Mouse (Mus musculus): ENCODE data around the gene Nfasc. TPM values are rescaled to one million over a fixed set of nuclear protein-coding genes. Genes with fewer than 3 reads are reported as not detected.

Nfasc gene
- polyA plus RNA-seq, 1 experiment from 2014 or later = 31.9 TPM

- H3K27ac ChIP-seq = no peak overlapping the region
- no peaks in the 10 kb centered on the region for H3K27me3 ChIP-seq
- H3K36me3 ChIP-seq (replicated peaks) = no peaks in the 10 kb centered on the region
- WGBS = 87% methylated on average over 4 of the region's 4 CpGs
- H3K4me3 ChIP-seq (replicated peaks) = no peak overlapping the region
- no peaks in the 10 kb centered on the region for H3K9me3 ChIP-seq
- H3K4me1 ChIP-seq = peaks cover 32% of the 10 kb centered on the region
- no peak for ATAC-seq (ENCODE audit: low FRiP score)
- no peak overlapping the region for H3K9ac ChIP-seq
- H3K4me2 ChIP-seq = no peak overlapping the region
Observed at GRCm38 (mm10) chr1:132722362-132722761, 19.2 kb downstream of the Nfasc start.

DNA sequence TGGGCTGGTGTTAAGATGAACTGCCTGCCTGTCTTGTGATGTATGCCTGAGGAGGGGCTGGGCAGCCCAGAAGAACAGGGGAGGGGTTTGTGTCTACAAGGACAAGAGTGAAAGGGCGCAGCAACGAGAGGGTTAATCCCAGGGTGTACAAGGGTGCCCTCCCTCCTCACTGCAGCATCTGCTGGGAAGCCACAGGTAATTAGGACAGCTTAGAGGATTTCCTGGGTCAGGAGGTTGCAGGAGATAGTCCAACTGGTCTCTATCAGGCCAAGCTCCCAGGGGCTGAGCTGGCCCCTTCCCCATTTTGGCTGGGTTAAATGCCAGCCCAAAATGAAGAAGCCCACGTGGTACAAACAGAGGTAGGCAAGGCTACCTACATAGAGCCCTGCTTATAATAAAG lies 20.3 kb downstream of the Nfasc start:
- Histone ChIP-seq H3K4me1 (peaks cover 37% of the 10 kb centered on the region), H3K27ac (no peak overlapping the region), H3K9ac (no peak overlapping the region), H3K27me3 (no peaks in the 10 kb centered on the region), H3K4me3 (replicated peaks) (no peak overlapping the region), H3K9me3 (no peaks in the 10 kb centered on the region), H3K36me3 (replicated peaks) (no peaks in the 10 kb centered on the region), H3K4me2 (no peak overlapping the region)
- WGBS = 73% methylated on average over 3 of the region's 3 CpGs
- no peak for ATAC-seq (ENCODE audit: low FRiP score)

DNA sequence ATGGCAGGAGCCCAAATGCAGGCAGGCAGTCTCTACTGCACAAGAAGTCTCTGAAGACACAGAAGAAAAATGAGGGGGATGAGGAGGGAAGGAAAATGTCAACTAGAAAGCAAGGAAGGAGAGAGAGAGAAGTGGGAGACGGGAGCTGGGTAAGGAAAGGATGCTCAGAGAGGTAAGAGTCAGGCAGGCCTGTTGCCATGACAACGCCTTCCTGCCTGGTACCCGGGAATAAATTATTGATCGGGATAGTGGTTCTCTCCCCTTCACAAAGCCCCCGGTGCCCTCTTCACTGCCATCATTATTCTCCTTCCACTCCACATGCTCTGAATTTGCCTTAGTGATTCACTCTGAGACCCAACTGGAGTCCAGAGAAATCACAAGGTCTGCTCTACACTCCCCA lies 23.4 kb downstream of the Nfasc start:
- Histone ChIP-seq H3K36me3 (replicated peaks) (no peaks in the 10 kb centered on the region), H3K9me3 (no peaks in the 10 kb centered on the region), H3K4me2 (no peak overlapping the region), H3K4me1 (peaks cover 41% of the 10 kb centered on the region), H3K4me3 (replicated peaks) (no peak overlapping the region), H3K27me3 (no peaks in the 10 kb centered on the region), H3K27ac (0 out of 2 replicates have a peak overlapping the region, but pooled peaks have one; percentile 31), H3K9ac (no peak overlapping the region)
- 56% methylated on average over 5 of the region's 5 CpGs for WGBS
- peak; percentile 78 for ATAC-seq (ENCODE audit: low FRiP score)

GRCm38 (mm10) chr1:132715044-132715443 lies 26.6 kb downstream of the Nfasc start:
- Histone ChIP-seq H3K9me3 (no peaks in the 10 kb centered on the region), H3K36me3 (replicated peaks) (no peaks in the 10 kb centered on the region), H3K27ac (no peak overlapping the region), H3K4me1 (peaks cover 44% of the 10 kb centered on the region), H3K4me3 (replicated peaks) (no peak overlapping the region), H3K27me3 (no peaks in the 10 kb centered on the region), H3K9ac (no peak overlapping the region), H3K4me2 (no peak overlapping the region)
- WGBS = 83% methylated on average over 9 of the region's 9 CpGs
- no peak for ATAC-seq (ENCODE audit: low FRiP score)

GRCm38 (mm10) chr1:132709419-132709818 lies 32.2 kb downstream of the Nfasc start:
- peak overlapping the region; percentile 9; the same call in 1 of the 2 replicates for H3K27ac ChIP-seq
- no peak overlapping the region for H3K4me2 ChIP-seq
- no peak overlapping the region for H3K4me3 ChIP-seq (replicated peaks)
- peak; percentile 13; the same call in 1 of the 2 replicates for ATAC-seq (ENCODE audit: low FRiP score)
- H3K36me3 ChIP-seq (replicated peaks) = no peaks in the 10 kb centered on the region
- peaks cover 29% of the 10 kb centered on the region for H3K4me1 ChIP-seq
- H3K27me3 ChIP-seq = no peaks in the 10 kb centered on the region
- H3K9ac ChIP-seq = no peak overlapping the region
- WGBS = 62% methylated on average over 5 of the region's 5 CpGs
- no peaks in the 10 kb centered on the region for H3K9me3 ChIP-seq

- H3K4me2 ChIP-seq = no peak overlapping the region
- ATAC-seq (ENCODE audit: low FRiP score) = peak; percentile 27; the same call in 1 of the 2 replicates
- no peak overlapping the region for H3K9ac ChIP-seq
- H3K9me3 ChIP-seq = no peaks in the 10 kb centered on the region
- H3K27me3 ChIP-seq = no peaks in the 10 kb centered on the region
- no peak overlapping the region for H3K27ac ChIP-seq
- 50% methylated on average over 8 of the region's 8 CpGs for whole genome bisulfite sequencing
- H3K4me3 ChIP-seq (replicated peaks) = no peak overlapping the region
- H3K4me1 ChIP-seq = peaks cover 46% of the 10 kb centered on the region
- H3K36me3 ChIP-seq (replicated peaks) = no peaks in the 10 kb centered on the region
Observed at GRCm38 (mm10) chr1:132707301-132707700, 34.3 kb downstream of the Nfasc start.

GRCm38 (mm10) chr1:132703467-132703866 lies 38.1 kb downstream of the Nfasc start:
- WGBS = 24% methylated on average over 5 of the region's 5 CpGs
- Histone ChIP-seq H3K4me3 (replicated peaks) (no peak overlapping the region), H3K4me1 (peaks cover 32% of the 10 kb centered on the region), H3K9me3 (no peaks in the 10 kb centered on the region), H3K36me3 (replicated peaks) (no peaks in the 10 kb centered on the region), H3K9ac (no peak overlapping the region), H3K27me3 (no peaks in the 10 kb centered on the region), H3K4me2 (no peak overlapping the region), H3K27ac (peak overlapping the region; percentile 36; the same call in 1 of the 2 replicates)
- ATAC-seq (ENCODE audit: low FRiP score) = no peak

GRCm38 (mm10) chr1:132696926-132697325 lies 44.7 kb downstream of the Nfasc start:
- ATAC-seq (ENCODE audit: low FRiP score) = 0 out of 2 replicates have a peak, but pooled peaks have one; percentile 34
- H3K4me3 ChIP-seq (replicated peaks) = no peak overlapping the region
- H3K4me2 ChIP-seq = no peak overlapping the region
- H3K27me3 ChIP-seq = no peaks in the 10 kb centered on the region
- no peak overlapping the region for H3K9ac ChIP-seq
- no peaks in the 10 kb centered on the region for H3K9me3 ChIP-seq
- H3K4me1 ChIP-seq = peaks cover 35% of the 10 kb centered on the region
- peak overlapping the region; percentile 92 for H3K27ac ChIP-seq
- H3K36me3 ChIP-seq (replicated peaks) = no peaks in the 10 kb centered on the region
- WGBS = 63% methylated on average over 4 of the region's 4 CpGs

DNA sequence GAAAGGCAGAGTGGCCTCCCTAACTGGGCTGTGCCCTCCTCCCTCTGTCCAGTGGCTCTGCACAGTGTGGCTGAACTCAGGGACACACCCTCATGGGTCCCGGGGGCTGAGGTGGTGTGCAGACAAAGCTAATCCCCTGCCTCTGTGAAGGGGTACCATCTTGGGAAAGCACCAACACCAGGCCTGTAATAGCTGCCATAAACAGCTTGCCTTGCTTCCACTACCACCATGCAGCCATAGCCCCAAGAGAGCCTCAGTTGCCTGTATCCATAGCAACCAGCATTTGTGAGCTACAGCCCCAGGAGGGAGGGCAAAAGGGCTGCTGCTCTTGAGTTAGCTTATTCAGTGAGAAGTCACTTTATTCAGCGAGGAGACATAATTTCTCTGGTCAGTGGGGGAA lies 45.4 kb downstream of the Nfasc start:
- peaks cover 36% of the 10 kb centered on the region for H3K4me1 ChIP-seq
- H3K9ac ChIP-seq = no peak overlapping the region
- ATAC-seq (ENCODE audit: low FRiP score) = peak; percentile 91
- 10% methylated on average over 2 of the region's 2 CpGs for WGBS
- H3K4me3 ChIP-seq (replicated peaks) = no peak overlapping the region
- H3K36me3 ChIP-seq (replicated peaks) = no peaks in the 10 kb centered on the region
- H3K9me3 ChIP-seq = no peaks in the 10 kb centered on the region
- H3K4me2 ChIP-seq = no peak overlapping the region; the same call in 1 of the 2 replicates
- no peaks in the 10 kb centered on the region for H3K27me3 ChIP-seq
- H3K27ac ChIP-seq = peak overlapping the region; percentile 92

DNA sequence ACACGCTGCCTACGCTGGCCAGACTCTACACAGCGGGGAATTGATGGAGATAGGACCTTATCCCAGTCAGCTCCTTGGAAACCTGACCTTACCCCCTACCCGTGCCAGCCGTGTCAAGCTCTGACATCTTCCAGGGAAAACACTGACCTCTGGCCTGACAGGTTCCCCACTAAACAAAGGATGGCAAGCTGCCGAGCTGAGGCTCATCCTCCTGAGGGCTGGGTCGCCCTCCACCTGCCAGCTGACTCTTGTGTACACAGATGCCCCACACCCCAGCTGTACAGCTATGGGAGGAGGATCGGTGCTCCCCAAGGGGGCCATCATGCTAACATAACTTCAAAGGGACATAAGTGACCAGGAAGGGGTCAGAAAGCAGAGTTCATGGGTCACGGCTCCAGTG lies 47.6 kb downstream of the Nfasc start:
- Histone ChIP-seq H3K27ac (no peak overlapping the region), H3K36me3 (replicated peaks) (no peaks in the 10 kb centered on the region), H3K4me1 (peaks cover 47% of the 10 kb centered on the region), H3K27me3 (no peaks in the 10 kb centered on the region), H3K4me2 (no peak overlapping the region), H3K9me3 (no peaks in the 10 kb centered on the region), H3K9ac (no peak overlapping the region), H3K4me3 (replicated peaks) (no peak overlapping the region)
- WGBS = 53% methylated on average over 9 of the region's 9 CpGs
- ATAC-seq (ENCODE audit: low FRiP score) = no peak

GRCm38 (mm10) chr1:132689181-132689580 lies 52.4 kb downstream of the Nfasc start:
- Histone ChIP-seq H3K27me3 (no peaks in the 10 kb centered on the region), H3K36me3 (replicated peaks) (no peaks in the 10 kb centered on the region), H3K4me3 (replicated peaks) (no peak overlapping the region), H3K4me1 (peaks cover 27% of the 10 kb centered on the region), H3K9ac (no peak overlapping the region), H3K4me2 (no peak overlapping the region), H3K27ac (peak overlapping the region; percentile 46), H3K9me3 (no peaks in the 10 kb centered on the region)
- ATAC-seq (ENCODE audit: low FRiP score) = no peak
- 70% methylated on average over 3 of the region's 3 CpGs for WGBS

DNA sequence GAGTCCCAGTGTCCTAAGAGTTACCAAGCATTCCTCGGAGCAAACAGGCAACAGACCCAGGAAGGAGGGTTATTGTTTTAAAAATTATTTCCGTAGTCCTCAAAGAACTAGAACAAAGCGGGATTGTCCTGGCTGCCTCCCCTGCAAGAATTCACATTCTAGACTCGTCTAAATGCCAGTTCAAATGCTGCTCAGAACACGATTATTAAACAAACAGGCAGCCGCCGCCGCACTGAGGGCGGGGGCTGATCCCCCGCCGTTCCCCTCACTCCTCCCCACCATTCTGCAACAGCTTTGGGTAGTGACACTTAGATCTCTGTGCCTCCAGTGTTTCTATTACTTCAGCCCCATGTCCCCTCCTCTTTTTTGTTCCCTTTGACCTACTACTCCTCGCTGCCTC lies 62.7 kb downstream of the Nfasc start:
- no peak for ATAC-seq (ENCODE audit: low FRiP score)
- H3K4me2 ChIP-seq = no peak overlapping the region
- 0 out of 2 replicates have a peak overlapping the region, but pooled peaks have one; percentile 31 for H3K27ac ChIP-seq
- H3K4me1 ChIP-seq = peaks cover 20% of the 10 kb centered on the region
- H3K27me3 ChIP-seq = no peaks in the 10 kb centered on the region
- no peak overlapping the region for H3K4me3 ChIP-seq (replicated peaks)
- no peaks in the 10 kb centered on the region for H3K9me3 ChIP-seq
- no peak overlapping the region for H3K9ac ChIP-seq
- WGBS = 63% methylated on average over 12 of the region's 12 CpGs
- H3K36me3 ChIP-seq (replicated peaks) = no peaks in the 10 kb centered on the region

DNA sequence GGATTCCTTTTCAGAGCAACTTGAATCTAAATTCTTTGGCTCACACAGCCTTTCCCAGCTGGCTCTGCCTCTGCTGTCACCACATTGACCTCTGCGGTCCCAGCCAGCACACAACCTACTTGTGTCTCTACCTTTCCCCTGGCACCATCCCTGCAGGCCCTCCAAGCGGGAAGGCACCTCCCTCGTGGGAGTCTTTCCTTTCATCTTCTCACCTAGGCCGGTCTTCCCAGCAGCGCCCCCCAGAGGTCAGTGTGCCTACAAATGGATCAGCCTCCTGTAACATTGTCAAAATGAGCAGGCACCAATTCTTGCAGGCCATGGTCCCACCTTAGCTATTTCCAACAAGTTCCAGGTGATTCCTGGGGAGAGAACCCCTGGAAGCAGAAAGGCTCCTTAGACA lies 63.5 kb downstream of the Nfasc start:
- 45% methylated on average over 5 of the region's 5 CpGs for WGBS
- peaks cover 20% of the 10 kb centered on the region for H3K4me1 ChIP-seq
- no peak overlapping the region for H3K27ac ChIP-seq
- H3K27me3 ChIP-seq = no peaks in the 10 kb centered on the region
- H3K4me3 ChIP-seq (replicated peaks) = no peak overlapping the region
- H3K4me2 ChIP-seq = no peak overlapping the region
- ATAC-seq (ENCODE audit: low FRiP score) = no peak
- H3K36me3 ChIP-seq (replicated peaks) = no peaks in the 10 kb centered on the region
- no peaks in the 10 kb centered on the region for H3K9me3 ChIP-seq
- no peak overlapping the region for H3K9ac ChIP-seq

Data from forebrain, embryonic 12.5 days (tissue).